Mouse (Mus musculus) embryonic facial prominence, embryonic 10.5 days (tissue): Measurements from ENCODE around the gene Capg. TPM values are rescaled to one million over a fixed set of nuclear protein-coding genes. Genes with fewer than 3 reads are reported as not detected.
A peak's percentile ranks its signal among the peaks of the same experiment; 100 is the strongest.

Source experiments
- DNase-seq: peaks from one replicate; pipeline ENCODE4 v3.0.0-alpha.2; 2017; ENCODE audit warnings: low spot score
- H3K27ac ChIP-seq: fragments of 300-500 bp; sonication (generic); replicated peaks from 2 replicates; pipeline ENCODE4 v1.5.1; 2016; ENCODE audit warnings: mild to moderate bottlenecking
- H3K27me3 ChIP-seq: fragments of 300-500 bp; sonication (generic); replicated peaks from 2 replicates; pipeline ENCODE4 v1.6.1; 2016; ENCODE audit warnings: low read depth, mild to moderate bottlenecking; ENCODE audit not compliant: poor library complexity, severe bottlenecking
- H3K36me3 ChIP-seq: fragments of 300-500 bp; sonication (generic); replicated peaks from 2 replicates; pipeline ENCODE4 v1.6.1; 2016; ENCODE audit warnings: mild to moderate bottlenecking, moderate library complexity
- H3K4me1 ChIP-seq: fragments of 300-500 bp; sonication (generic); 2 replicates; pipeline ENCODE4 v1.6.1; 2016
- H3K4me3 ChIP-seq: fragments of 300-500 bp; sonication (generic); 2 replicates; pipeline ENCODE4 v1.5.1; 2016; ENCODE audit warnings: mild to moderate bottlenecking, moderate library complexity
- H3K9me3 ChIP-seq: fragments of 300-500 bp; sonication (generic); 2 replicates; pipeline ENCODE4 v1.6.1; 2016; ENCODE audit warnings: mild to moderate bottlenecking
- WGBS: fragments of 180-500 bp; shearing (Covaris S2); methylation state at CpG from one replicate; pipeline ENCODE4 v1.1.7; 2016; 5-methylcytosine and 5-hydroxymethylcytosine counted together
- polyA plus RNA-seq: library from polyadenylated mRNA; unstranded; fragments of >200 nt; fragmentation: Nextera tagmentation; extraction: Ambion mirVana; gene quantifications from 2 replicates; pipeline ENCODE4 v1.2.1, GENCODE M21; 2016

Gene Capg
- polyA plus RNA-seq, 1 experiment from 2014 or later: 16.0 TPM

DNA sequence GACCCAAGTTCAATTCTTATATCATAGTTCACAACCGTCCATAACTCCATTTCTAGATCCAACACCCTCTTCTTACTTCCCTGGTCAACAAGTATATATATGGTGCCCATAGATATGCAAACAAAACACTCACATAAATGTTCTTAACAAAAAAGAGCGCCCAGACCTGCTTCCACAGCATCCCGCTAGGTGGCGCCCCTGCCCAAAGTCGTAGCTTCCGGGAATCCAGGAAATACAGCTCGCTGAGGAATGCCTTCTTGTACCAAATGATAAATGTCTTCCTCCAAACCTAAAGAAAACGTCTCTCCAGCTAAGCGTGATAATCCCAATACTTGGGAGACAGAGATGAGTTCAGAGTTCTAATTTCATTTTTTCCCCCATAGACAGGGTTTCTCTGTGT lies 9.0 kb upstream of the Capg start:
- Histone ChIP-seq H3K4me1 (peaks cover 46% of the 10 kb centered on the region), H3K9me3 (no peaks in the 10 kb centered on the region), H3K27me3 (no peaks in the 10 kb centered on the region), H3K4me3 (peak overlapping the region; percentile 35), H3K36me3 (no peaks in the 10 kb centered on the region), H3K27ac (peak overlapping the region; percentile 21; the same call in 1 of the 2 replicates)
- 3% methylated on average over 9 of the region's 9 CpGs for whole genome bisulfite sequencing
- peak; percentile 86 for DNase-seq

GRCm38 (mm10) chr6:72537998-72538500 lies 6.1 kb upstream of the Capg start:
- 42% methylated on average over 10 of the region's 10 CpGs for WGBS
- Histone ChIP-seq H3K36me3 (no peaks in the 10 kb centered on the region), H3K9me3 (no peaks in the 10 kb centered on the region), H3K4me3 (peak overlapping the region; percentile 65), H3K27ac (peak overlapping the region; percentile 78), H3K4me1 (peaks cover 37% of the 10 kb centered on the region), H3K27me3 (no peaks in the 10 kb centered on the region)
- no peak for DNase-seq

DNA sequence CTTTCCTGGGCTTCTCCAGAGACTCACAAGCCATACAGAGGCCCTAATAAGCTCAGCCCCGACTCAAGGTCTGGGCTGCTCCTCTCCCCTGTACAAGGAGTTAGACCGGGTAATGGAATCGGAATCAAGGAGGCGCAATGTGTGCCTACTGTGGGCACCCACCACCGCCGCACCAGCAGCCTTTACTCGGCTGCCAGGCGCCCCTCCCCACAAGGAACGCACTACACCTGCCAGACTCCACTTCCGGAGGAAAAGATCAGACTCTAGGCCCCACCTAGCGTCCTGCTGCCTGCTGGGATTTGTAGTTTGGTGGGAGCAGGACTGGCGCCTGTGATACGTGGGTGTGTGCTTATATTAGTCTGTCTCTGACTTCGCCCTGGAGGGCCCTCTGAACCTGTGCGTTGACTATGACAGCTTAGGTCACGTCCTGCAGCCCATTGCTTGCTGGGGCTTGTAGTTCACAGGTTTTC lies 5.6 kb upstream of the Capg start:
- DNase-seq: peak; percentile 77
- peak overlapping the region; percentile 65 for H3K4me3 ChIP-seq
- 3% methylated on average over 16 of the region's 16 CpGs for WGBS
- H3K27me3 ChIP-seq: no peaks in the 10 kb centered on the region
- H3K36me3 ChIP-seq: no peaks in the 10 kb centered on the region
- no peaks in the 10 kb centered on the region for H3K9me3 ChIP-seq
- H3K4me1 ChIP-seq: peaks cover 37% of the 10 kb centered on the region
- H3K27ac ChIP-seq: peak overlapping the region; percentile 78

- no peak overlapping the region for H3K4me3 ChIP-seq
- H3K27ac ChIP-seq: no peak overlapping the region
- H3K27me3 ChIP-seq: 0 out of 2 replicates have a peak, but pooled peaks cover 8% of the 10 kb centered on the region
- WGBS: 76% methylated on average over 12 of the region's 12 CpGs
- no peak for DNase-seq
- peaks cover 22% of the 10 kb centered on the region for H3K4me1 ChIP-seq
- no peaks in the 10 kb centered on the region for H3K9me3 ChIP-seq
- no peaks in the 10 kb centered on the region for H3K36me3 ChIP-seq
Measured at GRCm38 (mm10) chr6:72543265-72543850, 833 bp upstream of the Capg start.

GRCm38 (mm10) chr6:72545377-72545776 lies 1.2 kb downstream of the Capg start:
- Histone ChIP-seq H3K36me3 (no peaks in the 10 kb centered on the region), H3K9me3 (no peaks in the 10 kb centered on the region), H3K4me1 (peaks cover 32% of the 10 kb centered on the region), H3K27me3 (0 out of 2 replicates have a peak, but pooled peaks cover 8% of the 10 kb centered on the region), H3K4me3 (no peak overlapping the region), H3K27ac (no peak overlapping the region)
- no peak for DNase-seq
- WGBS: 49% methylated on average over 7 of the region's 7 CpGs

DNA sequence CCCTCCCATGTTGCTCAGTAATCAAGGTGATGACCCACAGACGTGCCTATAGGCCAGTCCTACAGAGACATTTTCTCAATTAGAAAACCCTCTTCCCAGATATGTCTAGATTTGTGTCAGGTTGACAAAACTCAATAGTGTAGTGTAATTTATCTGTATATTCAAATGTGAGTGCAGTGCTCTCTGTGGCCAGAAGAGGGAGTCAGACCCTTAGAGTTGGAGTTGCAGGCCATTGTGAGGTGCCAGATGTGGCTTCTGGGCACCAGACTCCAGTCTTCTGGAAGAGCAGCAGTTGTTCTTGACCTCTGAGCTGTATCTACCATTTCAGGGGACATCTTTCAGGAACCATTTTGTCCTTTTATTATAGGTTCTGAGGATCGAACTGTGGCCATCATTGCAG lies 2.9 kb downstream of the Capg start:
- WGBS: 84% methylated on average over 2 of the region's 2 CpGs
- Histone ChIP-seq H3K36me3 (no peaks in the 10 kb centered on the region), H3K9me3 (no peaks in the 10 kb centered on the region), H3K4me1 (peaks cover 45% of the 10 kb centered on the region), H3K27me3 (0 out of 2 replicates have a peak, but pooled peaks cover 8% of the 10 kb centered on the region), H3K27ac (no peak overlapping the region), H3K4me3 (no peak overlapping the region)
- DNase-seq: no peak

GRCm38 (mm10) chr6:72547862-72548261 lies 3.7 kb downstream of the Capg start:
- Histone ChIP-seq H3K27ac (no peak overlapping the region), H3K4me1 (peaks cover 53% of the 10 kb centered on the region), H3K27me3 (0 out of 2 replicates have a peak, but pooled peaks cover 8% of the 10 kb centered on the region), H3K4me3 (no peak overlapping the region), H3K9me3 (no peaks in the 10 kb centered on the region), H3K36me3 (no peaks in the 10 kb centered on the region)
- 92% methylated on average over 3 of the region's 3 CpGs for WGBS
- DNase-seq: no peak

GRCm38 (mm10) chr6:72549041-72549580 lies 4.9 kb downstream of the Capg start:
- H3K27ac ChIP-seq: peak overlapping the region; percentile 62

DNA sequence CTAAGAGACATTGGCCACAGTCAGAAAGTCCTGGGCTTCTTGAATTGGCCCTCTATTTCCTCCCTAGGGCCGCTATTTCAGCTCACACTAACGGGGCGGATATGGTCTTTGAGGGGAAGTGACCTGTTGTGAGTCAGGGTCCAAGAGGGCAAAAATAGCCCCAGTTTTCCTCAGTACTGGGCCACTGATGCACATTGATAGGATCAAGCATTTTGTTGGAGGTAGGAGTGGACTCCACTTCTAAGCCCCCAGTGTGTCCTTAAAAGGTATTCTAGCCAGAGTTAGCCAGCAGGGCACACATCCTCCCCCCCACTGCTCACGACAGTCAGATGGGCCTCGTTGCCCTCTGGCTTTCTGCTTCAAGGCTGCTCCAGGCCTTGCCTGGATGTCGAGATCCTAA lies 5.8 kb downstream of the Capg start:
- peak overlapping the region; percentile 62 for H3K27ac ChIP-seq
- DNase-seq: no peak
- no peaks in the 10 kb centered on the region for H3K27me3 ChIP-seq
- H3K4me1 ChIP-seq: peaks cover 53% of the 10 kb centered on the region
- H3K9me3 ChIP-seq: no peaks in the 10 kb centered on the region
- WGBS: 51% methylated on average over 6 of the region's 6 CpGs
- H3K36me3 ChIP-seq: no peaks in the 10 kb centered on the region
- H3K4me3 ChIP-seq: no peak overlapping the region

More at GRCm38 (mm10) chr6:72549041-72549580, 4.9 kb downstream of the Capg start:
- Histone ChIP-seq H3K4me1 (peaks cover 61% of the 10 kb centered on the region), H3K4me3 (no peak overlapping the region), H3K36me3 (no peaks in the 10 kb centered on the region), H3K27me3 (0 out of 2 replicates have a peak, but pooled peaks cover 3% of the 10 kb centered on the region), H3K9me3 (no peaks in the 10 kb centered on the region)
- WGBS: 62% methylated on average over 9 of the region's 9 CpGs
- DNase-seq: no peak

DNA sequence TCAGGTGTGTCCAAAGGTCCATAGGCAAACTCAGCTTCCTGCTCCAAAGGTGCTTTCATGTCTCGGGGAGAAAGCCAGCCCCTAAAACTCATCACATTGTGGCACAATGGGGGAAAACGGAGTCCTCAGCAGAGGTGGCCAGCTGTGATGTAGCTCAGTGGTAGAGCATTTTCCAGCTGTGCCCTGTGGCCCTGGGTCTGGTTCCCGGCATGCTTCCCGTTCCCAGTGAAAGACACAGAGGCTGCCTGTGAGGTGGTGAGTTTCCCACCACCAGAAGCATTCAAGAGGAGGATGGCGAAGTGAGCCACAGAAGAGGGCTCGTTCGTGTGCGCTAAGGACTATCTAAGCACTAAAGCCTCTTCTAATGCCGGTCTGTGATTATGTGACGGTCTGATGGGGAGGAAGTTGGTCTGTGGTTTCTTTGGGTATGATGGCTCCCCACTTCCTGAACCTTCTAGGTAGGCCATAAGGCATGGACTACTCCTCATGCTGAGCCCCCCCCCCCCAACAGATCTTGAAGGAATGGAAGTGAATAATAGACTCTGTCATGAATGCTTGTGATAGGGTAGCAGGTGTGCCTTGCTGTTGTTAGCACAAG lies 6.4 kb downstream of the Capg start:
- H3K4me1 ChIP-seq: peaks cover 50% of the 10 kb centered on the region
- peak overlapping the region; percentile 92 for H3K27ac ChIP-seq
- no peak overlapping the region for H3K4me3 ChIP-seq
- H3K27me3 ChIP-seq: no peaks in the 10 kb centered on the region
- no peaks in the 10 kb centered on the region for H3K9me3 ChIP-seq
- DNase-seq: no peak
- H3K36me3 ChIP-seq: no peaks in the 10 kb centered on the region
- 85% methylated on average over 10 of the region's 10 CpGs for WGBS

DNA sequence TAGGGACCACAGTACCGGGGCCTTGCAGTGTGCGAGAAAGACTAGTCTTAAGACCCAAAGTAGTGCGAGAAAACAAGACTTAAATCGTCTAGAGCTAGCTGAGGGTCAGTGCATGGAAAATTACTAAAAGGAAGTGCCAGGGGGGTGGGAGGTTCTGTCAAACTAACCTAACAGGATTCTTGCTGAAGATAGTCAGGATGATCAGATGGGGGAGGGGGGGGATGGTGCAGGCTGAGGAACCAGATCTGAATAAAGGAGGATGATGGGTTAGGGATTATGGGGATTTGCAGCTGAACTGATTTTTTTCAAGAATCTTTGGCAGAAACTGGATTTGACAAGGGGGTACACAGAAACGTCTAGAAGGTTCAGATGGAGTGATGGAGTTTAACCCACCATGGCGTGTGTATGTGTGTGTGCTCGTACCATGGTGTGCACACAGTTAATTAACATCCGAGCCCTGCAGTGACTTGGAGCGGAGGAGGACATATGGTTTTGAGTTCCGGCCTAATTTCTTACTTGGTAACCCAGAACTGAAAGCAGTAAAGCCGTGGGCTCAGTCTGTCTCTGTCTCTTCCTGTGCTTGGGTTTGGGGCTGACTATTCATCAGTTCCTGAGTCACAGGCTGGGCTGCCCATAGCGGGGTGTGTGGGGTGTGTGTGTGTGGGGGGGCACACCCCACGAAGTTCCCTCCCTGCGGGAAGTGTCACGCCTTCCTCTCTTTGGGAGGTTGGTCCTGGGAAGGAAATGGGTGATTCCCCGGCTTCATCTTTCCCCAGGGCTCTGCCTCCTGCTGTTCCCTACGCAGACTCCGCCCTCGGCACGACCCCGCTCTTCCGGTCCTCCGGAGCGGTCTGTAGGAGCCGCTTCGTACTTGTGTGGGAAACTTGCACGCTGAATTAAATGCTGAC lies 8.2 kb downstream of the Capg start:
- H3K9me3 ChIP-seq: no peaks in the 10 kb centered on the region
- peak overlapping the region; percentile 92 for H3K27ac ChIP-seq
- H3K27me3 ChIP-seq: no peaks in the 10 kb centered on the region
- 12% methylated on average over 27 of the region's 27 CpGs for WGBS
- DNase-seq: peak; percentile 81
- peaks cover 50% of the 10 kb centered on the region for H3K4me1 ChIP-seq
- peak overlapping the region; percentile 58 for H3K4me3 ChIP-seq
- H3K36me3 ChIP-seq: no peaks in the 10 kb centered on the region

- WGBS: 17% methylated on average over 8 of the region's 8 CpGs
- Histone ChIP-seq H3K27me3 (no peaks in the 10 kb centered on the region), H3K4me1 (peaks cover 50% of the 10 kb centered on the region), H3K27ac (peak overlapping the region; percentile 92), H3K36me3 (no peaks in the 10 kb centered on the region), H3K4me3 (peak overlapping the region; percentile 58), H3K9me3 (no peaks in the 10 kb centered on the region)
- no peak for DNase-seq
Measured at GRCm38 (mm10) chr6:72553079-72553412, 8.9 kb downstream of the Capg start.
